Mouse (Mus musculus) kidney, adult 2 months (tissue): ENCODE measurements around the gene Mctp1. TPM values are rescaled to one million over a fixed set of nuclear protein-coding genes. Genes with fewer than 3 reads are reported as not detected.
"Not testable (repeated sequence)": the region's sequence is repeated elsewhere in the genome, so short reads cannot be mapped to it uniquely, and the experiment has no call there.

Source experiments
- DNase-seq: peaks from one replicate; pipeline ENCODE4 v3.0.0; 2021
- H3K27ac ChIP-seq: fragments of 200-500 bp; 2 replicates; pipeline ENCODE4 v1.5.1; 2012; ENCODE audit warnings: low read depth, low read length, control low read depth, inconsistent platforms; ENCODE audit not compliant: insufficient read depth
- H3K27me3 ChIP-seq: fragments of 200-500 bp; replicated peaks from 2 replicates; pipeline ENCODE4 v1.6.1; 2012; ENCODE audit warnings: mild to moderate bottlenecking, moderate library complexity, low read length, inconsistent platforms; ENCODE audit not compliant: control insufficient read depth, insufficient read depth
- H3K36me3 ChIP-seq: fragments of 200-500 bp; 2 replicates; pipeline ENCODE4 v1.6.1; 2012; ENCODE audit warnings: mild to moderate bottlenecking, moderate library complexity, low read length, inconsistent platforms; ENCODE audit not compliant: control insufficient read depth, insufficient read depth
- H3K4me1 ChIP-seq: fragments of 200-500 bp; 2 replicates; pipeline ENCODE4 v1.6.1; 2011; ENCODE audit warnings: low read length; ENCODE audit not compliant: control insufficient read depth, insufficient read depth
- H3K4me3 ChIP-seq: fragments of 200-500 bp; 2 replicates; pipeline ENCODE4 v1.5.1; 2011; ENCODE audit warnings: mild to moderate bottlenecking, low read depth, low read length, control low read depth; ENCODE audit not compliant: insufficient read depth
- CTCF ChIP-seq: fragments of 200-500 bp; conservative IDR thresholded peaks from 2 replicates; pipeline ENCODE4 v1.5.1; 2011; ENCODE audit warnings: low read depth, mild to moderate bottlenecking, control low read depth, low read length, moderate library complexity, mixed read lengths; ENCODE audit not compliant: insufficient read depth, insufficient read length
- POLR2A ChIP-seq: fragments of 200-500 bp; IDR thresholded peaks from one replicate; pipeline ENCODE4 v1.6.1; 2011; ENCODE audit warnings: low read depth, low read length, control low read depth
- whole genome bisulfite sequencing: fragments of 180-500 bp; shearing (Covaris S2); methylation state at CpG from one replicate; pipeline ENCODE4 v1.1.7; 2018; 5-methylcytosine and 5-hydroxymethylcytosine counted together
- polyA plus RNA-seq: library from polyadenylated mRNA; depleted of rRNA; stranded (reverse); fragments of >200 nt; gene quantifications from 2 replicates; pipeline ENCODE4 v1.2.3, GENCODE M21; 2012

Mctp1 gene
- polyA plus RNA-seq, 1 experiment, result 0.14 TPM

DNA sequence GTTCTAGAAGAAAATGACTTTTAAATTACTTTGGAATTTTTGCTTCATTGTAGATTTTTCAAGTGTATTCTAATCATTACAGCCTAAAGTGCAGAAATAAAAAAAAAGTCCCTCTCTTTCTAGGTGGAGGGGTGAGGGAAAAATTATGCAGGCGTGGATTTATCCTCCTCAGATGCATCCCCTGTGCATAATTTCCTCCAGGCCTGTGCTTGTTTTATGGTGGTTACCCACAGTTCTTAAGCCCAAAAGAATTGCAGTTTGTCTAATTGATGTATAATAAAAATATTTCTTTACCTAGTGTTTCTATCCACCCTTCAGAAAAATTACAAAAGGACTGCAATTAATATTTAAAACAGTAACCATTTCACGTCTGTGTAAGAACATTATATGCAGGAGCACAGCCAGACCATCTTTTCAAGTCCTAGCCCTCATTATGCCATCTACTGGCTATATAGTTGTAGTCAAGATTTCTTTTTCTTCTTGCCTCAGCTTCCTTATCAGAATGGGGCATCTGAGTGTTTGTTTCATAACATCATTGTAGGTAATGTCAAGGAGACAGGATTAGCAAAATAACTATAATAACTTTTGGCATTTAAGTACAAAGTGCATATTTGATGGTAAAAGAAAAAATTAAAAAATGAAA is 184.4 kb downstream of the Mctp1 start:
- no peak for DNase-seq
- H3K27me3 ChIP-seq, result no peaks in the 10 kb centered on the region
- no peak overlapping the region for H3K4me3 ChIP-seq
- no peaks in the 10 kb centered on the region for H3K4me1 ChIP-seq
- TF ChIP-seq POLR2A, result no peak
- TF ChIP-seq CTCF, result no peak
- H3K27ac ChIP-seq, result no peak overlapping the region
- WGBS, result 58% methylated on average over 2 of the region's 2 CpGs
- no peaks in the 10 kb centered on the region for H3K36me3 ChIP-seq

DNA sequence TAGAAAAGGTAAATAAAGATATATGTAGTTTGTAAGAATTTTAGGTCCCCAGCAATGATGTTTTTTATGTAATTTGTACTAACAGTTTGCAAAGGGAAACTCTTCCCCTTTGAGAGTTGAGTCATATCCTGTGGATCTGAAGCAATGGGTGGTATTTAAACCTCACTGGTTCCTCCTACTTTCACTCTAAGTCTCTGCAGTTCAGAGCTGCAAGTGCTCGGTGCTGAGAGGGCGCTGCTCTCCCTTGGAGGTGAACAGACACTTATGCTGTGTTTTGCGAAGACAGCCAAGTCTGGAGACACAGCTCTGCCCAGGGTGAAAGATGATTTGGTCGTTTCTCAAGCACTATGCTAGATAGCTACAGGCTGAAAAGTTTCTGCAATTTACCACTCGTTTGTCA is 195.1 kb downstream of the Mctp1 start:
- TF ChIP-seq POLR2A (no peak), CTCF (no peak)
- Histone ChIP-seq H3K27ac (no peak overlapping the region), H3K4me1 (no peaks in the 10 kb centered on the region), H3K27me3 (no peaks in the 10 kb centered on the region), H3K36me3 (no peaks in the 10 kb centered on the region), H3K4me3 (no peak overlapping the region)
- WGBS, result 30% methylated on average over 5 of the region's 5 CpGs
- peak; percentile 4 for DNase-seq

DNA sequence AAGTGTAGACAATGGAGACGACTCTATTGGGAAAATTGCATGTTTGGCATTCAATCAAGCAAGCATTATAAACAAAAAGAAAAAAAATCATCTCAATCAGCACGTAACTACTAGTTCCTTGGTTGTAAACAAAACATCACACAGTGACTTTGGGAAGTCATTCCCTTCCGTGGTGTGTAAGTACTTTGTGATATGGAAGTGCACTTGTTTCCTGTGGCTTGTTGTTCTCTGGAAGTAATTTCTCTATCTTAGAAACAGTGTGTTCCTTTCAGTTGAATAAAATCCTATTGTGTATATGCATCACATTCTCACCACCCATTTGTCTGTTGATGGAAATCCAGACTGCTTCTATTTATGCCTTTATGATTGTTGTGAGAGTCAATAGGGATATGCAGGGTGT is 201.1 kb downstream of the Mctp1 start:
- Histone ChIP-seq H3K27ac (no peak overlapping the region), H3K36me3 (no peaks in the 10 kb centered on the region), H3K4me3 (no peak overlapping the region), H3K27me3 (no peaks in the 10 kb centered on the region), H3K4me1 (no peaks in the 10 kb centered on the region)
- WGBS, result 71% methylated on average over 3 of the region's 3 CpGs
- no peak for DNase-seq
- TF ChIP-seq CTCF (no peak), POLR2A (no peak)

DNA sequence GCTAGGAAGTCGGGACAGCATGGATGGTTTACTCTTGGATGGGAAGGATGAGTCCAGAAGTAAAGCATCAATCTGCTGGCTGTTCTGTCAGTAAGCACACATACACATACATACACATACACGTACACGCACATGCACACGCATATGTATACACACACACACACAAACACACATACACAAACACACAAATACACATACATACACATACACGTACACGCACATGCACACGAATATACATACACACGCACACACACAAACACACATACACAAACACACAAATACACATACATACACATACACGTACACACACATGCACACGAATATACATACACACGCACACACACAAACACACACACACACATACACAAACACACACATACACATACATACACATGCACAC is 206.4 kb downstream of the Mctp1 start:
- 87% methylated on average over 11 of the region's 11 CpGs for WGBS
- H3K4me1 ChIP-seq, H3K27ac ChIP-seq, DNase-seq, H3K4me3 ChIP-seq, H3K27me3 ChIP-seq, H3K36me3 ChIP-seq: not testable (repeated sequence)

DNA sequence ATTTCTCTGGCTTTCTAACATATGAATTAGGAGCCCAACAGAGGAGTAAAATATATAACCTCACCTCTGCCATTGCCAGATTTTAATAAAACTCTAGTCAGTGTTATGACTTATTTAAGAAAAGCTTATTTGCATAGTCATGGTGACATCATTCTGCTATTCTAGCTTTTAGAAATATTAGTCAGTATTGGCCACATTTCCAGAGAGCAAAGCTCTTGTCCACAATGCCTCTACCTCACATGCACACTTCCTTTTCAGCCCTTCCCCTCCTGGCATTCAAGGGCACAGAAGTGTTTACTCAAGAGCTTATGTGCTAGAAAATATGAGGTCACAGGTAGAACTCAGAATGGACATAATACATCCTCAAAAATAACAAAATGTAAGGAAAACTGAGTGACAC is 206.9 kb downstream of the Mctp1 start:
- H3K27me3 ChIP-seq, result no peaks in the 10 kb centered on the region
- H3K4me1 ChIP-seq, result no peaks in the 10 kb centered on the region
- no peak overlapping the region for H3K4me3 ChIP-seq
- no peaks in the 10 kb centered on the region for H3K36me3 ChIP-seq
- DNase-seq, result no peak
- TF ChIP-seq POLR2A (no peak), CTCF (no peak)
- no peak overlapping the region for H3K27ac ChIP-seq

DNA sequence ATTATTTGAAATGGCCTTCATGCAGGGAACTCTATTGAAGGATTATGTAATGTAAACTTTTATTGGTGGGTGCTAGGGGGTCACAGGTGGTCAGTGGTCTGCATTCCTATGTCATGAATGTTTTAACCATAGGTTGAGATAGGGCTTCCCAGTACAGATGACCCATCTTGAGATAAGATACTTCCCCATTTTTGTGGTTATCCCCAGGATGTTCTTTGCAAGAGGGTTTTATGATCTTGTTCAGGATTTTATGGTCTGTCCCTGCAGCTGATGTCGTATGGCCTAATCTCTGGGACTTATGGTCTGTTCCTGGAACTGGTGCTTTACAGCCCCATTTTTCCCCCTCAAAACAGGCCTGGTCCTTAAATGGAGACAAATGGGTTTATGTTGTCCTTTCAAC is 207.4 kb downstream of the Mctp1 start:
- H3K4me1 ChIP-seq, result no peaks in the 10 kb centered on the region
- DNase-seq, result no peak
- no peak overlapping the region for H3K27ac ChIP-seq
- H3K4me3 ChIP-seq, result no peak overlapping the region
- no peaks in the 10 kb centered on the region for H3K36me3 ChIP-seq
- TF ChIP-seq POLR2A (no peak), CTCF (no peak)
- no peaks in the 10 kb centered on the region for H3K27me3 ChIP-seq
- WGBS, result 50% methylated on average over 1 of the region's 1 CpGs

DNA sequence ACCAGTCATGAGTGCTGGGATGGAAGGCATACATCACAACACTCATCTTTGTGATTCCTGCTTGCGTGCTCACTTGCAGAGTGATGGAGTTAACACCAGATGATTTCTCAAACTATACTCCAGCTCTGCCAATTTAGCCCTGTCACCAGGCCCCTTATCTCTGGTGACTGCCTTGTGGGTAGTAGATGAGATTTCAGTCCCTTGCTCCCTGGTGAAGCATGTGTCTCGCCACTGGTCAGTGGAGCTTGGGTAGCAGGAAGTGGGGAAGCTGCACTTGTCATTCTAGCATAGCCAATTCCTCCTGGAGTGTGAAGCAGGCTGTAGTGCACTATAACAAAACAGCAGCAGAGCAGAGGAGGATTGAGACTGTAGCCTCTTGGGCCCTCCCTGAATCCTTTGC is 208.6 kb downstream of the Mctp1 start:
- Histone ChIP-seq H3K36me3 (no peaks in the 10 kb centered on the region), H3K4me3 (no peak overlapping the region), H3K4me1 (no peaks in the 10 kb centered on the region), H3K27me3 (no peaks in the 10 kb centered on the region), H3K27ac (no peak overlapping the region)
- TF ChIP-seq CTCF (no peak), POLR2A (no peak)
- no peak for DNase-seq
- 71% methylated on average over 2 of the region's 2 CpGs for WGBS

DNA sequence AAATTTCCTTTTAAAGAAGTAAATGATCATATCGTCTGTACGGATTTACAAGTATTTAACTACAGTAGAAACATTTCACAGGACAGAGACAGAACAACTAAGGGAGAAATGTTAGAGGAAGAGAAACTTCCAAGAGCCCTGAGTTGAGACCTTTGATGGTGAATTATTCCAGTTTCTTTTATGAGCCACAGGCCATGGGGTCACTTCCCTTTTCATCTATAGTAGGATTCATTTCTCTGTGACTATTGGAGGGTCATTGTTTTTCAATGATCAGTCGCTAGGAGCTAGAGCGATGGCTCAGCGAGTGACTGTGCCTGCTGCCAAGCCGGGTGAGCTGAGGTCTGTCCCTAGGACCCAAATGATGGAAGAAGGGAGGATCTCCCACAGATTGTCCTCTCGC is 212.7 kb downstream of the Mctp1 start:
- TF ChIP-seq POLR2A, result no peak
- TF ChIP-seq CTCF, result no peak
- no peak overlapping the region for H3K27ac ChIP-seq
- WGBS, result 60% methylated on average over 7 of the region's 7 CpGs
- no peaks in the 10 kb centered on the region for H3K27me3 ChIP-seq
- no peaks in the 10 kb centered on the region for H3K4me1 ChIP-seq
- no peak overlapping the region for H3K4me3 ChIP-seq
- no peak for DNase-seq
- H3K36me3 ChIP-seq, result no peaks in the 10 kb centered on the region
